Mouse (Mus musculus) erythroblast, embryonic 14.5 days (primary cell): ENCODE measurements around the gene Negr1.

Source experiments
- GATA1 ChIP-seq: IDR thresholded peaks from 2 replicates; pipeline ENCODE4 v1.6.1; 2012; ENCODE audit warnings: low read length, inconsistent platforms, mixed read lengths
- TAL1 ChIP-seq: IDR thresholded peaks from 3 replicates; pipeline ENCODE4 v1.6.1; 2012; ENCODE audit warnings: low read length, inconsistent platforms, mixed read lengths

DNA sequence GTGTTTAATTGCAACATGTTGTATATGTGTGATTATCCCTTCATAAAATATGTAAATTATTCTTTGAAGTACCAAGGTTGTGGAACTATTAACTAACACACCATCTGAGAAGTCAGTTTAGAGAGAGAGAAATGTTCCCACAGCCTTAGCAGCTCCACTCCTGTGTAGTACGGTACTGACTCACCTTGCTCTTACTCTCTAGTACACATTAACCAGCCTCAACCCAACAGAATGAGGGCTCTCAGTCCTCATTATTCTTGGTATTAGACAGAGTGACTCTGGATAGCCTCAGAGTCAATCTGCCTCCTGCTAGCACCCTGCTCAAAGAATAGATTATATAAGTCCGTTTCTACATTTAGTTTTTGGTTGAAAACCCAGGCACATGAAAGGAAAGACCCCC lies 277.0 kb downstream of the Negr1 start:
- TF ChIP-seq GATA1 (no peak), TAL1 (no peak)
